Mouse (Mus musculus): ENCODE measurements around the gene Rnase10.
"Not testable (repeated sequence)": the region's sequence is repeated elsewhere in the genome, so short reads cannot be mapped to it uniquely, and the experiment has no call there.

Rnase10 gene

DNA sequence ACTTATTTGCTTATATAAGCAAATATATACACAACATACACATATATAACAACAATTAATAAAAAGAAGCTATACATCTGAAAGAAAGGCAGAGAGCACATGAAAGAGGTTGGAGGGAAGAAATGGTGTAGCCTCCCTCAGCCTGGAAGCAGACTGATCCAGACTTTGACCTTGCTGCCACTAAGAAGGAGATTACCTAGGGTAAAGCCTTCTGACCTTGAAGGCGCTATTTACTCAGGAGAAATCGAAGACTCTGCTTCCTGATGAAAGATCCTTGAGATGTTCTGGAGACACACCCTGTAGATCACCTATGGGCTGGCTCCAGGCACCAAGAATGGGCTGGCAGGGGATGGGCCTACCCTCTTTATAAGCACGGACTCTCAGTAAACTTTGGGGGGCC lies 7.2 kb downstream of the Rnase10 start:
- not testable (repeated sequence) for DNase-seq

DNA sequence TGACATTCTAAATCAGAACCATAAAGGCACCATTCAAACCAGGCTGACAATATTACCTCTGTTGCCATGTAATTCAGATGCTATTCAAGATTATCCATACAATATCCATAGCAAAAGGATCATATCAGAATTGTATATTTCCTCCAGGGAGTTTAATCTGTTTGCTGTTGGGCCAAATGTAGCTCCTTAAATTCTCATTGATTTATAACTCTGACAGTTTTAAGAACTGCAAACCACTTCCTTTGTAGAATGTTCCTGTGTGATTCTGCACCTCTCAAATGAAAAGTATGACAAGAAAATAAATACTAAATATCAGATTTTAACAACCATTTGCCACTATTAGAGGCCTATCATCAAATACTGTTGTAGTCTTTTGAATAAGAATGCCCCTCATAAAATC lies 8.2 kb downstream of the Rnase10 start:
- DNase-seq, result no peak

DNA sequence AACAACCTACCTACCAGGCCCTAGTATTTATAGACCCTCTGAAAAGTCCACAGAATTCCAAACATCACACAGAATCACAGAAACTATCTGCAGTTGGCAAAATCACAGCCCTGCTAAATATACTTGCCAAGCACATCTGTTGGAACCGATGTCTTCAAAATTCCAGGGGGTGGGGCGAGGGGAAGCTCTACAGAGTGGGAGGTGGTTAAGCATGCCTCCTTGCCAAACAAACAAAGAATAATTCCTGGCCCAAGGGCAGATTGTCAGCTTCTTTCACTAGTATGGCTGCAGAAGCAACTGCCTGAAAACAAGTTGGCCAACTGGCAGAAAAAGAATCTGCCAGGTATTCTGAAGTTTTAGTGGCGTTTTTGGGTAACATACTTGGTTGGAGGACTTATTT lies 9.7 kb downstream of the Rnase10 start:
- DNase-seq, result peak; percentile 30

DNA sequence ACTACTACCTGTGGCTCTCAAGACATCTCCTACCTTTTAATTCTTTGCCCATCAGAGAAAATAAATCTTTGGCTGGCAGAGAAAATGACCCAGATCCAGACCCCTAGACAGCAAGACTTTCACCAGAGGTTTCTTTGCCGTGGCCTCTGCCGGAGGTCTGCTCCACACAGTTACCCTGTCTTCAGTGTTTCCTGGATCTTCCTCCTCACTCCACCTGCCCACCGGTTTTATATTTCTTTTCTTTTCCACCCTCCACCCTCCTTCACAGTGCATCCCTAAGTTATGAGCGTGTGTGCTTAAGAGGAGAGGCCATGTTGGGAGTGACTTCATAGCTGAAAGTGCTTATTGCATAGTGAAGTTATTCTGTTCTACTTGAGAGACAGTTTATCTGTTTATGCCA lies 15.9 kb downstream of the Rnase10 start:
- DNase-seq, result no peak

DNA sequence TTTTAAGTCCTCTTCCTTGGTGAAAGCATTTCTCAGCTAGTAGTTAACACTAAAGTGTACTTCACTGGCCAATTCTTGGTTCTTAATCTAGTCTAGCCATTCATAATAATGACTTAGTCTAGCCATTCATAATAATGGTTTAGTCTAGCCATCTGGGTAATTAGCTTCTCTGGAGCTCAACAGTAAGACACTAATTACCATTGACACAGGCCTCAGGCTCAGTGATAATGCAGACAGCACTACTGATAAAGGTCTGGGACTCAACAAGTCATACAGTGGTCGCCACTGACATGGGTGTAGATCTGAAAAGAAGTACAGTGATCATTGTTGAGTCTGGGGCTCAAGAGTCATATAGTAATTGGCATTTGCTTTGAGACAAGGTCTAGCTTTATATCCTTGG lies 17.3 kb downstream of the Rnase10 start:
- no peak for DNase-seq

DNA sequence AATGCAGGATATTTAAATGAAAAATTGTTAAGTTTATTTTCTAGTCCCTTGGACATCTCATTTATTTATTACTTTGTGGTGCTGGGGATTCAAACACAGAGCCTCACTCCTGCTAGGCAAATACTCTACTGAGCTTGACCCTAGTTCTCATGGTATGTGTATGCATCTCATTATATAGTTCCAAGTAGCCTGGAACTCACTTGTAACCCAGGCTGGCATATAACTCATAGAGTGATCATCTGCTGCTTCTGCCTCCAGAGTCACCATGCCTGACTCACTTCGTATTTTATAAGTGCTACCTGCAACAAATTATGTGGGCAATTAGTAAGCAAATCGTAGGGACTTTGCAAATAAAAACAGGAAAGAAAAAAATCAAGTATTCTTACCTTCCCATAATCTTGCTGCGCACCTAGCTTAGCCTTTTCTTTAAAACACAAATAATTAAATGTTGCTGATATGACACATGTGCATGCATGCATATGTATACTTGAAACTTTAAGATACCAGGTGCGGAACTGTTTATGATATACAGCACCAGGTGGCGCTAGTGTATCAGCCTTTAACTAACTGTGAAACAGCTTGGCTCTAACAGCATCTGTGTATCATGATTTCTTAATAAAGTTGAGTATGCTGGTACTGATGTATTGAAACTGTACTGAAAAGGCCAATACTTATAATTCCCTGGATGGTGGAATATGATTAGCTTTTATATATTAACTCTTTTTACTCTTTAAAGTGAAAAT lies 19.0 kb downstream of the Rnase10 start:
- peak; percentile 82 for DNase-seq

DNA sequence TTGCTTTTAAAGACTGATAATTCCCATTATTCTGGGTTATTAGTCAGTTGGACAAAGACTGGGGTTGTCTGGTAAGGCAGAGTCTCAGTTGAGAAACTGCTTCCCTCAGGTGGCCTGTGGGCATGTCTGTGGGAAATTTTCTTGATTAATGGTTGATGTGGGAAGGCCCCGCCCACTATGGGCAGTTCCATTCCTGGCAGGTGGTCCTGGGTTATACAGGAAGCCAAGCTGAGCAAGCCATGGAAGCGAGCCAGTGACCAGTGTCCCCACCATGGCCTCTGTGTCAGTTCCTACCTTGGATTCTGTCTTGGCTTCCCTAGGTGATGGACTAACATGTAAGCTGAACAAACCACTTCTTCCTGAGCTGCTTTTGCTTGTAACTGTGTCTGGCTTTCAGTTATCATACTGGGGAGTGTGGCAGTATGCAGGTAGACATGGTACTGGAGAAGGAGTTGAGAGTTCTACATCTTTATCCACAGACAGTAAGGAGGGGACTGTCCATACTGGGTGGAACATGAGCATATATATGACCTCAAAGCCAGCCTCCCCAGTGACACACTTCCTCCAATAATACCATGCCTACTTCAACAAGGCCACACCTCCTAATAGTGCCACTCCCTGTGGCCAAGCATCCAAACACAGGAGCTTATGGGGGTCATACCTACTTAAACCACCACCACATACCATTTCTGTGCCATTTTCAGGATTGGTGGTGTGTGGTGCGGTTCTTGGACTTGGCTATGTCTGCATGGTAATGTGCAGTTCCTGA lies 20.0 kb downstream of the Rnase10 start:
- DNase-seq, result no peak

DNA sequence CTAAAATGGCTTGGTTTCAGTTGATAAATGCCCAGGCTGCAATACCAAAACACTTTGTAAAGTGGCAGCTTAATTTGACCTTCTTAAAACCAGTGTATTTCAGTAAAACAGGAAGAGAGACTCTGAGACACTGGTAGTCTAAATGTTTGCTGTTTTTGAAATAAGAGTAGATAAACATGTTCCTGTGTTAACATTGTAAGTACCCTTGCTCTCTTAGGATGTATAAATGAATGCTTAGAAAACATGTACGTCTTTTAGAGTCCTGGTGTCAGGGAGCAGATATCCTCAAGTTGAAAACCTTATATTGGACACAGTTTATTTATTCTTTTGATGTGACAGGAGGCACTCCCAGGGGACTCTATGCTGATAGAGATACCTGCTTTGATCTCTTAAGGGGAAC lies 27.7 kb downstream of the Rnase10 start:
- no peak for DNase-seq

DNA sequence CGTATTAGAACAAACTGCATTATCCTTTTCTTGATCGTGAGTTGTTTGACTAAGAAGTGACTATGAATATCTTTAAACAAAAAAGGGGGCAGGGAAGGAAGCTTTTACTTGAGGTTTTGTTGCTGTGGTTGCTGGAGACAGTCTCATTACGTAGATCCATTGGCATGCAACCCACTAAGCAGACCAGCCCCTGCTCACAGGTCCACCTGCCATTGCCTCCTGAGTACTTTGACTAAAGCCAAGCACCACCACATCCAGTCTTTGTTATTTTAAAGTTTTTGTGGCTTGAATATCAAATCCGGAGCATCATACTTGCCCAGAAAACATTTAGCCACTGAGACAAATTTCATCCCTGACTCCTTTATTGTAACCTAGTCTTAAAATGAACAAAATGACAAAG lies 28.7 kb downstream of the Rnase10 start:
- no peak for DNase-seq

DNA sequence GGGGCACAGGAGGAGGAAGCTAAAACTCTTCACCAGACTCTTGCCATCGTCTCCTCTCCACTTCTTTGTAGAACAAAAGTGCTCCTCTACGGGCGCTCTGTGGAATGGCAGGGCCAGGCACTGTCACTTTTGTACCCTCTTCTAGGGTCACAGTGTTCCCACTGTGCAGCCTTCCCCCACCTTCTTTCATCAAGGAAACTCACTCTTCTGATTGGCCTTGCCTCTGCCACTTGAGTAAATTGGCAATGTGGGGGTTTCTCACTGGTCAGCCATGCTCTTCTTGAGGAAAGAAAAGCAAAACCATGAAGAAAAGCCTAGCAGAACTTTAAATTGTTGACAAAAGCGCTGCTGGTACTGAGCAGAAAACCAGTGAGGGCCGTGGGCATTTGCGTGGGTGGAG lies 34.2 kb downstream of the Rnase10 start, which contains the start of gene Rnase9:
Gene Rnase9, minus strand, starts transcription at position 101 of the 400 bp plus-strand sequence.
- DNase-seq, result no peak

DNA sequence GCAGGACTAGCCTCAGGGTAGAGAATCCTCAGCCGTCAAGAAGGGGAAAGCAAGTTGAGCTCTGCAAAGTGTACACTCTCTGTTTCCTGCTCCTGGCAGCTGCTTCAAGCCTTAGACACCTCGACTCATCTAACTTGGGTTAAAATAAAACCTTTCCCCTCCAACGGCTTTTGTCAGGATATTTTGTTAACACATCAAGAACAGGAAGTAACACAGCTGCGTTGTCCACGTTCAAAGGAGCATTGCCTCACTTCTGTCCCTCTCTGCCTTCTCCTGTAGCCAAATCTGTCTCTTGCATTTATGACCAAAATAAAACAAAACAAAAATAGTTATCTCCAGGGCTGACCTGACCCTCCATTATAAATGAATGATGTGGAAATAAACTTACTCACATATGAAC lies 40.3 kb downstream of the Rnase10 start:
- DNase-seq, result no peak

DNA sequence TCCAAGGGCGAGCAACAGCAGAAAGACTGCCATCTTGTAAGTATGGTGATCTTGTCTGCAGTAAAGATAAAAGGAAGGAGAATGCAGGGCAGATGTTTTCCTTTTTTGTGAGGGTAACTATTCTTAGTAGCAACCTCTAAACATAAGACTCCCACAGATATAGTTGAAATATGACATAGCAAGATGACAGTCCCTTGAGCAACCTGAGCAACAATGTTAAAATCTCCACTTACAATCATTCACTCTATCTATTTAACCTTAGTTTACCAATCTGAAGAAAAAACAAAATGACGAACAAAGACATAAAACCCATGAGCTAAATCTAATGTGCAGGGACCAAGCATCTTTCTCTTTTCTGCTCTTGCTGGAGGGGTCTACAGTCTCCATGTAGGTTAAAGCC lies 42.5 kb downstream of the Rnase10 start, which contains the start of gene Rnase11:
Gene Rnase11, minus strand, starts transcription at position 101 of the 400 bp plus-strand sequence.
- DNase-seq, result no peak

DNA sequence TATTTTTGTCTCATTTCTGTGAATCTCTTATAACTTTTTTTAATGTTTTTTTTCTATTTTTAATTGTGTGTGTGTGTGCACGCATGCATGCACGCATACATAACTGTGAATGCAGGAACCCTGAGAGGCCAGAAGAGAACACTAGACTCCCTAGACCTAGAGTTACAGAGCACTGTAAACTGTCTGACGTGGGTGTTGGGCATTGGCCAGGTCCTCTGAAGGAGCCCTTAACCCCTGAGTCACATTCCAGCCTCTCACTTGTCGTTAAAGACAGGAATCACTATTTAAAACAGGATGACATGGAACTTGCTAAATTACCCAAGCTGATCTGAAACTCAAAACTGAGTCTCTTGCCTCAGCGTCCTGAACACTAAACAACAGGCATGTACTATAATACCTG lies 44.4 kb downstream of the Rnase10 start:
- no peak for DNase-seq

DNA sequence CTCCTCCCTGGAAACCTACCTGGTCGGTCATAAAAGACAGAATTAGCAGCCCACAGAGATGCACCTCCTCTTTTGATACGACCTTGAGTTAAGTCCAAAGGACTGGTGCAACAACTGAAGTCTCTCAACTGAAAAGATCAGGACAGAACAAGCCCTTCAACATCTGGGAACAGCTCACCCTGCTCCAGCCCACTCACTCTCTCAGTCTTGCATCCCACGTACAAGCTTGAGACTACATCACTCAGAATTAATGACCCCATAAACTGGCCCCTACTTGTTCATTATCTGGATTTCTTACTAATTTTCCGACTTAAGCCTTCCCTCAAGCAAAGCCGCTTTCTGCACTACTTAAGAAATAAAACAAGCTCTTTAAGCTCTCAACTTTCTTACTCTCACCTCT lies 45.6 kb downstream of the Rnase10 start:
- no peak for DNase-seq

DNA sequence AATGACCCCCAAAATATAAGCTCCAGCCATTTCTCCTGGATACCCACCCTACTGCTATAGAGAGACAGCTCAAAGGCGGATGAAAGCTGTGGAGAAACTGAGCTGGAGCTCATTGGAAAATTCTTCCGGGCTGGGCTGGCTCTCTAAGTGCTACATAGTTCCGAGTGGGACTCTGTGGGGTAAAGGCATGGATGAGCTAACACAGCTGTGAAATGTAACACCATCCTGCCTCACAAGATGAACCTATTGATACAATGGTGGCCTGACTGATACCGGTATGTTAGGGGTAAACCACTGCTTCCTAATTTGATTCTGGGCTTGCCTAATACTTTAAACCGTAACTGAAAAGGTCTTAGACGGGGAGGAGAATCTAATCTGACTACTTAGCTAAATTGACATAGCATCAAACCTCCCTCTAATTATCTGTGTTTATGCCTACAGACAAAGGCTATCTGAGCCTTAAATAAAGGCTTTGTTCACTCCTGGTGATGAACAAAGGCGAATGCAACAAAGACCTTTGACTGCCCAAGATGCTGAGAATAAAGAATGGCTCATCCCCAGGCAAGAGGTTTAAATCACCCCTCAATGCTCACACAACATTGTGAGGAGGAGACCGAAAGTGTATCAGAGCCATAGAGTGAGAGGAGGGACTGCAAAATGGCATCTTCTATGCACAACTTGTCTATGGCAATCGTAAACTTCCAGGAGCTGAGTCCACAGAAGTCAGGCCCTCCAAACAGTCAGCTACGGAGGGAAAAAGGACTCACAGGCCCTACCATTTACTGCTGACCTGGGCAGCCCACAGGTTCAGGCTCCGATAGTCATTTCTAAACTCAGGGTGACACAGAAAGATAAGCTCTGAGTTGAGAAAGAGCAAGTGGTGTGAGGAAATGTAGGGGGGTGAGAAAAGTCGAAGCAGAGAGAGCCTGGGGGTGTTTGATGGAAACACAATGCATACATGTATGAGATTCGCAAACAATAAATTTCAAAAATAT lies 47.0 kb downstream of the Rnase10 start:
- no peak for DNase-seq

DNA sequence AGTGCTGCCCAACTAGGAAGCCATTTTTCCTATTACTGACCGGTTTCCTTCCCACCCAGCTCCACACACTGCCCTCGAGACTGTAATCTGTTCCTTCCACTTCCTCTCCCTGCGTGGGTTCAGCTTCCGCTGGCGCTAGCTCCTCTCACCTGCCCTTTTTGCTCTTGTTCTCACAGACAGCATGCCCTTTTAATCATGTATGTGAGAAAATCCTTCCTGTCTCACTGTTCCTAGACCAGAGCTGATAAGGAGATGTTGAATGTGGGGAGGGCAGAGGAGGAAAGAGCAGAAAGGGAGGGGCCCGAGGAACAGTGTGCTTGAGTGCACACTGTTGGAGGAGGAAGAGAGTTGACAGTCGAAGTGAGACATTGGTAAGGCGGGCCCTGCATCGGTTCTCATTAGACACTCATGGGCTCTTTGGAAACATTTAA lies 49.9 kb downstream of the Rnase10 start, which contains the start of gene Rnase12:
Gene Rnase12, minus strand, starts transcription at position 261 of the 431 bp plus-strand sequence.
- no peak for DNase-seq

All from kidney, postnatal 14 days (tissue).